13 mouse cellular contexts compared by ENCODE assay signal in the genomic region with DNA sequence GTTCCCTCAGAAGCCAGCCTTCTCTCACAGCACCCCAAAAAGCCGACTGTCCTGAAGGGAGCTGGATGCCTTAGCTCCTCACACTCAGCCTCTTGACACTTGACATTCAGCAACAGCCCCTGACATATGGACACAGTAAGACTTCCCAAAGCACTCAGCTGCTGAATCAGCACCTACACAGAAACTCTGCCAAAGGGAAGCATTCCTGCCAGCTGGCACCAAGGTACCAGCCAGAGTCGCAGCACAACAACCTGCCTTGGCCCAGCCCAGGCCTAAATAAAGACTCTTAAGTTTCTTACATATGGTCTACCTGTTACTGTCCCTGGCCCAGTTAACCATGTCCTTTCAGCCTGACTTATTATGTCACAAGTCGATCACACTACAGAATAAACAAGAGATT. TPM values are rescaled to one million over a fixed set of nuclear protein-coding genes. Genes with fewer than 3 reads are reported as not detected.
DNase-seq lines count a peak whose midpoint lies in the region; TF ChIP-seq lines count a peak whose summit lies in the region.
"Had no signal": no experiment of that assay in that cellular context is flagged by ENCODE, and none has a peak within 500 bp of the region (broad histone marks: within the 10 kb centered on the region; RNA-seq: fewer than 3 reads in every experiment).

No protein-coding gene starts in this region.

- no peak for TF ChIP-seq CTCF in liver, adult 2 months (IDR thresholded peaks at IDR 0.05; ENCODE audit: low read depth, low read length)

- peaks cover 3% of the 10 kb centered on the region; the same call in 1 of the 2 replicates for H3K4me1 ChIP-seq in liver, adult 2 months (ENCODE audit: control insufficient read depth, insufficient read depth, low read length)
- H3K4me1 ChIP-seq: hindbrain, embryonic 15.5 days; limb, embryonic 12.5 days; midbrain, embryonic 15.5 days had no signal

- peaks cover 8% of the 10 kb centered on the region; the same call in 1 of the 2 replicates for H3K79me2 ChIP-seq in liver, adult 2 months (ENCODE audit: control insufficient read depth, insufficient read depth, low read length)

- 52% methylated on average over 3 of the region's 3 CpGs for WGBS in liver, adult 2 months

- no peak overlapping the region for H3K27ac ChIP-seq in liver, adult 2 months (replicated peaks; ENCODE audit: insufficient read depth, low read depth, low read length)
- H3K27ac ChIP-seq: hindbrain, embryonic 15.5 days; limb, embryonic 12.5 days; midbrain, embryonic 15.5 days had no signal

- H3K9ac ChIP-seq in liver, adult 2 months (ENCODE audit: low read depth, low read length) = no peak overlapping the region
- H3K9ac ChIP-seq: hindbrain, embryonic 15.5 days; limb, embryonic 12.5 days; midbrain, embryonic 15.5 days had no signal

- H3K27me3 ChIP-seq in liver, adult 2 months (ENCODE audit: control insufficient read depth, insufficient read depth, low read length) = no peaks in the 10 kb centered on the region
- H3K27me3 ChIP-seq: hindbrain, embryonic 15.5 days; limb, embryonic 12.5 days; midbrain, embryonic 15.5 days; Patski had no signal

- peak; percentile 31 to 36 for DNase-seq in frontal cortex, postnatal 36 days (ENCODE audit: low spot score in 2 of 2)
- DNase-seq in frontal cortex, postnatal 10 days (ENCODE audit: low spot score in 2 of 2) = no peak
- DNase-seq in liver, adult 2 months (ENCODE audit: extremely low read depth, low read depth, low spot score) = peak; percentile 80
- DNase-seq in liver = no peak
- DNase-seq in cerebellum, postnatal 14 days = peak; percentile 94 to 96
- DNase-seq in kidney, postnatal 25 days = peak; percentile 68 to 86
- no peak for DNase-seq in spleen, postnatal 10 days (ENCODE audit: low spot score in 2 of 2)
- no peak for DNase-seq in spleen, postnatal 4 days (ENCODE audit: low spot score in 2 of 2)
- DNase-seq: spleen, adult 18-20 months had no signal

- H3K36me3 ChIP-seq in liver, adult 2 months (ENCODE audit: control insufficient read depth, insufficient read depth, low read length) = peaks cover 55% of the 10 kb centered on the region

- no peak overlapping the region for H3K4me3 ChIP-seq in liver, adult 2 months (ENCODE audit: insufficient read depth, low read depth, low read length)
- H3K4me3 ChIP-seq: hindbrain, embryonic 15.5 days; limb, embryonic 12.5 days; midbrain, embryonic 15.5 days had no signal

- TF ChIP-seq POLR2A in liver, adult 2 months (IDR thresholded peaks at IDR 0.05; ENCODE audit: extremely low read depth, insufficient read depth, low read length) = no peak

RNA-seq across cellular contexts. Expression of a gene that starts 8.4 kb away (rescaled TPM):
- total RNA-seq in liver, adult 2 months (2014; rRNA removed) = 24.1 and 24.2 TPM in 2 replicates
- 52.5 and 54.3 TPM in 2 replicates for polyA plus RNA-seq in liver, adult 2 months (2012; rRNA removed)

RNA-seq across cellular contexts. Expression of a gene that starts 18.0 kb away (rescaled TPM):
- 4.2 and 5.6 TPM in 2 replicates for total RNA-seq in liver, adult 2 months (2014; rRNA removed)
- 3.2 and 5.2 TPM in 2 replicates for polyA plus RNA-seq in liver, adult 2 months (2012; rRNA removed)

RNA-seq across cellular contexts. Expression of a gene that starts 33.1 kb away (rescaled TPM):
- total RNA-seq in liver, adult 2 months (2014; rRNA removed) = 15.0 and 15.8 TPM in 2 replicates
- 9.4 and 11.1 TPM in 2 replicates for polyA plus RNA-seq in liver, adult 2 months (2012; rRNA removed)

RNA-seq across cellular contexts. Expression of a gene that starts 33.2 kb away (rescaled TPM):
- total RNA-seq in liver, adult 2 months (2014; rRNA removed) = 51.1 and 56.3 TPM in 2 replicates
- 98.7 and 133 TPM in 2 replicates for polyA plus RNA-seq in liver, adult 2 months (2012; rRNA removed)

RNA-seq across cellular contexts. Expression of a gene that starts 53.2 kb away (rescaled TPM):
- 2.9 and 5.6 TPM in 2 replicates for total RNA-seq in liver, adult 2 months (2014; rRNA removed)
- polyA plus RNA-seq in liver, adult 2 months (2012; rRNA removed) = 3.9 and 6.7 TPM in 2 replicates

Comparison
In these comparisons a context has a peak if more than half of its experiments do, and no peak if none do; other contexts are left out.
1. DNase-seq: peak in frontal cortex, postnatal 36 days (2 of 2), liver, adult 2 months (single experiment), cerebellum, postnatal 14 days (2 of 2) and kidney, postnatal 25 days (2 of 2); none in frontal cortex, postnatal 10 days (0 of 2), liver (single experiment), spleen, postnatal 10 days (0 of 2) and spleen, postnatal 4 days (0 of 2).